Mouse (Mus musculus): ENCODE measurements at regions not wholly inside any gene's neighbourhood (a gene's known extent, or its start where the extent isn't known, plus 50 kb on each side); places are given as distances from the start of the nearest gene placed in this dataset.

GRCm38 (mm10) chr16:24149441-24149840 lies 160.8 kb upstream of the Bcl6 start:
- no peak for DNase-seq (ENCODE audit: low spot score in 2 of 2)

GRCm38 (mm10) chr16:24143894-24144293 lies 155.2 kb upstream of the Bcl6 start:
- DNase-seq (ENCODE audit: low spot score in 2 of 2) = no peak

GRCm38 (mm10) chr16:24142915-24143541 lies 154.4 kb upstream of the Bcl6 start:
- no peak for DNase-seq (ENCODE audit: low spot score in 2 of 2)

DNA sequence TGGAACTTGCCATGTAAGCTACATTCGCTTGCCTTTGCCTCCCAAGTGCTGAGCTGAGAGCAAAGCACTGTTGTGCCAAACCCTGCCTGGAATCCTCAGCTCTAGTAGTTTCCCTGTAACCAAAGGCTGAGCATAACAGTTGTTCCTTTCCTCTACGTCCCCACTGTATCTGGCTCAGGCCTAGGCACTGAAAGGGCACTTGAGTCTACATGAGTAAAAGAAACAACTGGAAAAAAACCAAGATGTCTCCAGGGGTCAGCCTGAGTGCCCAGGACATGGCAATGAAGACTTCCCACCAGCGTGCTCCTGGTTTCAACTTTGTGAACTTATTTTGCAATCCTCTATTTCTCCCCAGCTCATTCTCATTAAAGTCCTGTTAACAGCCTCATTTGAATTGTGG lies 150.5 kb upstream of the Bcl6 start:
- DNase-seq (ENCODE audit: low spot score in 2 of 2) = no peak

GRCm38 (mm10) chr16:24137266-24138033 lies 148.8 kb upstream of the Bcl6 start:
- no peak for DNase-seq (ENCODE audit: low spot score in 2 of 2)

DNA sequence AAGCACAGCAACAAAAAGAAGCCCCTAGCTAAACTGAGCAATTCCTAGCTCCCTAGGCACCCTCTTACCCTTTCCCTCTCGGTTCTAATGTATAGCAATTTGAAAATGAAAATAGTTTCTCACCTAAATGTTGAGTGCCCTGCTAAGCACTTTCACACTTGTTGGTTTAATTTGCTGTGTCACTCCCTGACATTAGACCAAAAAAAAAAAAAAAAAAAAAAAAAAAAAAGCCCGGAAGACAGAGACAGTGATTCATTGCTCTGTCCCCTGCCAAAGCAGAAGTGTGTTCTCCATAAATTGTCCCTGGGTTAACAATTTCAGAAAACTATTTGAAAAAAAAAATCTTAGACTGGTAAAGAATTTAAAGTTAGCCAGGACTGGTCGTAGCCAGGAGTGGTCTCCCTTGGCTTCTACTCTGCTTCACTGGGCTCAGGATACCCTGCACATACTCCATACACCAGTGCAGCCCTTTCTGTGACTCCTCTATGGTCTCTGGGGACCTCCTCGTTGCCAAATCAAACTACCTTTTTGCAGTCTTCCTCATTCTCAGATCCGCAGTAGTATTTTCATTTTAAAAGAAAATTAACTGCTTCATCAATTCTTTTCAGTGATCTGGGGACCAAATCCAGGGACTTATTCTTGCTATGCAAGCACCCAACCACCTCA lies 148.0 kb upstream of the Bcl6 start:
- DNase-seq (ENCODE audit: low spot score in 2 of 2) = no peak

DNA sequence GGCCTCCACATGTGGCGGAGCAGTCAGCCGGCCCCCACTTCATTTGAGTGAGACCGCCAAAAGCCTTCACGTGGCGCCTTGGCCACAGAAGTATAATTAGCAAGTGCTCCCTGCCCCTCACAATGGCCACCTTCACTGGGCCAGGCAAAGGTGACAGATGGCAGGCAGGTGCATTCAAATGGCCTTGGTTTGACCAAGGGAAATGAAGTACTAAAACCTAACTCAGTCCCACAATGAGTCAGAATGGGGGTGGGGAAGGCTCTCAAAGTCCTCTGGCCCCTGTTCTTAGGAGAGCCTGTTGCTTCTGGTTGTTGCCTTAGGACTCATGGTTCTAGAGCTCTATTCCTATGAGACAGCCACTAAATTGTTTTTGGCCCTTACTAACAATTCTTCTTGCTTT lies 147.2 kb upstream of the Bcl6 start:
- no peak for DNase-seq (ENCODE audit: low spot score in 2 of 2)

GRCm38 (mm10) chr16:24135351-24135750 lies 146.7 kb upstream of the Bcl6 start:
- no peak for DNase-seq (ENCODE audit: low spot score in 2 of 2)

DNA sequence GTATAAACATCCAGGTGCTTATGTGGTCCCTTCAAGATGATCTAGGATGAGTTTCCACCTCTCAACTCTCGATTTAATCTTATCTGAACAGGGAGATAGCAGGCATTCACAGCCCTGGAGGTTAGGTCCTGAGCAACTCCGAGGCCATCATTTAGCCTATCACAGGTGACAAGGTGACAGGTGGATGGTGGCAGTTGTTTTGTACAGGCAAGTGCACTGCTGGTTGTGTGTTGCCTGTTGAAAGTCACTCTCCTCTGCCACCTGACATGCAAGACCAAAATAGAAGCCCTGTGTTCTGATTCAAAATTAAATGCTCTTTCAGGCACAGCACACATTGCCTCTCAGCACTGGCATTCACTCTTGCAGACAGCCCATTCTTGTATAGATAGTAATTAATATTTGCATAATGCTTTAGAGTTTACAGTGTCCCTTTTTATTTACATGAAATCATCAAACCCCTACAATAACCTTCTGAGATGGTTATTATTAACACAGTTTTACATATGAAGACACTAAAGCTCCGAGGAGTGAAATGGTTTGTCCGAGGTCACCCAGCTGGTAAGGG lies 145.9 kb upstream of the Bcl6 start:
- no peak for DNase-seq (ENCODE audit: low spot score in 2 of 2)

- no peak for DNase-seq (ENCODE audit: low spot score in 2 of 2)
These were observed 142.0 kb upstream of the Bcl6 start for GRCm38 (mm10) chr16:24130646-24131045.

DNA sequence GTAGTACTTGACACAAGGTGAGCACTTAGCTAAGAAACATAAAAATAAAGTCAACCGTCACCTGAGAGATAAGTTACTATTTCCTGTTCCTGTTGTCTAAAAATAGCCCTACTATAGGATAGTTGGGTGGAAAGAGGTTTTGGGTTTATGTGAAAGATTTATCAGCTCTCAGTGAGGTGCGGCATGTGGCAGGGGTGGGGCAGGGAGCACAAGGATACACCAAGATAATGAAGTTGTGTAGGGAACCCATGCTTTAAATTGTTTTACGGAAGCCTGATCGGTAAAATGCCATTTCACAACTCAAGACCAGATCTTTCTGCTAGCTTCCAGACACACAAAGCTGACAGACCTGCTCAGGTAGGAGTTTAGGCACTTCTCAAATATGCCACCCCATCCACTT lies 141.0 kb upstream of the Bcl6 start:
- no peak for DNase-seq (ENCODE audit: low spot score in 2 of 2)

DNA sequence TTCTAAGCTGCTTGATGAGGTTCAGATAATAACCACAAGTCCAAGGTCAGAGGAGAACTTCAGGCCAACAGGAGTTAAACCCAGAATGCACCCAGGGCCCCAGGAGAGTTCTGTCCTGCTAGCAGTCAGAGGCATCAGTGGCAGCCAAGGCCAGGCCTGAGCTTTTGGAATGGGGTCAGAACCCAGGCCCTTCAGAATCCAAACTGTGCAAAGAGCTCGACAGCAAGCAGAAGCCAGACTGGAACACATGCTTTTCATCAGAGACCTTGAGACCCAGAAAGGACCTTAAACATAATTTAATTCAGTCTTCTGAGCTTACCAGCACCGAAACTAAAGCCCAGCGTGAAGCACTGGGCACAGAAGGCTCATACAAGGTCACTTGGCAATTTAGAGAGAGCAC lies 139.9 kb upstream of the Bcl6 start:
- no peak for DNase-seq (ENCODE audit: low spot score in 2 of 2)

- DNase-seq (ENCODE audit: low spot score in 2 of 2) = no peak
These were observed 136.1 kb upstream of the Bcl6 start for GRCm38 (mm10) chr16:24124766-24125165.

DNA sequence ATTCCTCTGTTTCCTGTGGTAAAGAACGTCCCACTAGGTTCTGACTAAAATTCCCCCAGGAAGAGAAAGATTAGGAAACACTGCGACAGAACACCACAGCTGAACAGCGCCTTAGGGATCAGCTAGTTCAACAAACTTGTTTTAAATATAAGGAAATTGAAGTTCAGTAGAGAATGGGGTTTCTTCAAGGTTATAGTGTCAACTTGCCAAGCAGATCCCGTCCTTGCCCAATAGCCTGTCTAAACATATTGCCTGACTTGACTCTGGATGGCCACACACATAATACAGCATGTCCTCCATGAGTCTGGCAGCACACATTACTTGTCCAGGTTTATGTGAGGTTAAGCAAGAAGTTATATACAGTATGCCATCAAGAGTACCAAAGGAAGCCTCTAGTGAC lies 135.4 kb upstream of the Bcl6 start:
- no peak for DNase-seq (ENCODE audit: low spot score in 2 of 2)

DNA sequence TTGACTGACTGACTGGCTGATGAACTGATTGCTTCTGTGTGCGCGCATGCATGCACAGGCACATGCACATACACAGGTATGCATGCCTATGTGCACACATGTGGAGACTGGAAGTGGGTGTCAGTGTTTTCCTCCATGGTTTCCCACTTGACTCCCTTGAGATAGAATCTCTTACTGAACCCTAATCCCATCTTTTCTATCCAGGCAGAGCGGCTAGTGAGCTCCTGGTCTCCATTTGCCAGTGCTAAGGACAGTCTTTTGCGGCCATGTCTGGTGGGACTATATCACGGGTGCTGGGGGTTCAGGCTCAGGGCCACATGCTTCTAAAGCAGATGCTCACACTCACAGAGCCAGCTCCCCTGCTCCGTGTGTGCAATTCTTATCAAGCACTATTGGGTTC lies 133.0 kb upstream of the Bcl6 start:
- DNase-seq (ENCODE audit: low spot score in 2 of 2) = no peak

GRCm38 (mm10) chr16:24120836-24121235 lies 132.2 kb upstream of the Bcl6 start:
- DNase-seq (ENCODE audit: low spot score in 2 of 2) = no peak

GRCm38 (mm10) chr16:24118487-24118886 lies 129.8 kb upstream of the Bcl6 start:
- DNase-seq (ENCODE audit: low spot score in 2 of 2) = no peak

GRCm38 (mm10) chr16:24102854-24103690 lies 114.4 kb upstream of the Bcl6 start:
- DNase-seq (ENCODE audit: low spot score in 2 of 2) = no peak

DNA sequence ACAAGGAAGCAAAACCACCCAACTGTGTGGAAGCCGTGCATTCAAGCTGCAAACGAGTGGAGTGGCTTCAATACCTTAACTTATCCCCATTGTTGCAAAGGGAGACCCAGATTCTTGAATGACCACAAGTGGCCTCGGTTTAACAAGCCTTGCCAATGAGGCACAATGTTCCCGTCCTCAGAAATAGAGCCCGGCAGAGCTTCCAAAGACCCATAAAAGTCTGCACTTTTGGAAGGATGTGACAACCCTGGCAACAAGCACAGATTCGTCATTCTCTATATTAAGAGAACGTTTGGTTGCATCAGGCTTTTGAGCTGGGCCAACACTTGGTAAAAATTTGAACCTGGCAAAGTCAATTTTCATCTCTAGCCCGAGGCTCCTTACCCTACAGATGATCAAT lies 108.9 kb upstream of the Bcl6 start:
- no peak for DNase-seq (ENCODE audit: low spot score in 2 of 2)

- DNase-seq (ENCODE audit: low spot score in 2 of 2) = no peak
These were observed 107.4 kb upstream of the Bcl6 start for GRCm38 (mm10) chr16:24096076-24096475.

DNA sequence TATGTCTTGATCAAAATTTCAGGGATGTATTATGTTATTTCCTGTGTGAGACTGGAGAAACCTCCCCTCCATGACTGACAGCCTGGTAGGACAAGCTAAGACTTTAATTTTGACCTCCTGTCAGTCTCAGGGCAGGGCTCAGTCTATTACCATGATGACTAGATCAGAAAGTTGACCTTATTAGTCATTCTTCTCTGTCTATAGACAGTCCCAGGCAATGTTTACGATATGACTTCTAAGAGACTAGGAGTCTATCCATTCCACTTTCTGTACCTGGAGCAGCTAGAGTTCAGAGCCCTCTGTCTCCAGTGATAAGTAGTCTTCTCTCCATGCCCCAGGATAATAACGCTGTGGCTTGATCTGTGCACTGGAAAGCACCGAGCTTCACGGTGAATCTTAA lies 107.0 kb upstream of the Bcl6 start:
- DNase-seq (ENCODE audit: low spot score in 2 of 2) = no peak

DNA sequence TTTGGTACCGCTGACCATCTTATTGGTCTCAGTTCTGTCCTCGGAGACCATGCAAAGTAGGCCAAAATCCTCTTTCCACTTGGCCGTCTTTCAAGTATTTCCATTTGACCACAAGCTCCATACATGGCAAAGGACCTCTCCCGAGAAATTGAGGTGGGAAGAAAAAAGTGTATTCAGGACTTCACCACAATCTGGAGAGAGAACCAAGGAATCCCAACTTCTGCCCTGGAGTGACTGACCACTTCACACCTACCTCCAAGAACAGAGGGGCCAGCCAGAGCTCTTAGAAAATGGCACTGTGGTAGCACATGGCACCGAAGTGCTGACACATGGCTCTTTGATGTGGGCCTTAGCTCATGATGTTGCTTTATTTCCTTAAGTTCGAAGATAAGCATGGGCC lies 105.9 kb upstream of the Bcl6 start:
- DNase-seq (ENCODE audit: low spot score in 2 of 2) = no peak
